Mouse (Mus musculus): ENCODE results near the gene Ssc5d.

The Ssc5d gene

GRCm38 (mm10) chr7:4948386-4948785 lies 22.8 kb downstream of the Ssc5d start:
- peak; percentile 33 to 49 for DNase-seq (ENCODE audit: low spot score in 2 of 2)

- no peak for DNase-seq (ENCODE audit: low spot score in 2 of 2)
Measured at GRCm38 (mm10) chr7:4950561-4951342, 25.2 kb downstream of the Ssc5d start.

GRCm38 (mm10) chr7:4953815-4954445 lies 28.3 kb downstream of the Ssc5d start:
- no peak for DNase-seq (ENCODE audit: low spot score in 2 of 2)

- DNase-seq (ENCODE audit: low spot score in 2 of 2) = no peak
Measured at GRCm38 (mm10) chr7:4957361-4957760, 31.8 kb downstream of the Ssc5d start.

- DNase-seq (ENCODE audit: low spot score in 2 of 2) = no peak
Measured at GRCm38 (mm10) chr7:4963527-4963926, 37.9 kb downstream of the Ssc5d start.

- DNase-seq (ENCODE audit: low spot score in 2 of 2) = peak; percentile 78 to 85
Measured at GRCm38 (mm10) chr7:4964272-4964671, 38.7 kb downstream of the Ssc5d start, which contains the start of gene Sbk2. TSS of gene Sbk2 (minus strand) at chr7:4964406.

- DNase-seq (ENCODE audit: low spot score in 2 of 2) = no peak
Measured at GRCm38 (mm10) chr7:4964988-4965387, 39.4 kb downstream of the Ssc5d start.

GRCm38 (mm10) chr7:4971068-4971467 lies 45.5 kb downstream of the Ssc5d start, which contains the start of gene Sbk3:
TSS of gene Sbk3 (minus strand) at chr7:4971168.
- no peak for DNase-seq (ENCODE audit: low spot score in 2 of 2)

GRCm38 (mm10) chr7:4971710-4972109 lies 46.1 kb downstream of the Ssc5d start:
- DNase-seq (ENCODE audit: low spot score in 2 of 2) = no peak

GRCm38 (mm10) chr7:4972321-4973047 lies 46.9 kb downstream of the Ssc5d start:
- no peak for DNase-seq (ENCODE audit: low spot score in 2 of 2)

GRCm38 (mm10) chr7:4975455-4975854 lies 49.9 kb downstream of the Ssc5d start:
- DNase-seq (ENCODE audit: low spot score in 2 of 2) = no peak

GRCm38 (mm10) chr7:4976832-4977231 lies 51.2 kb downstream of the Ssc5d start:
- no peak for DNase-seq (ENCODE audit: low spot score in 2 of 2)

GRCm38 (mm10) chr7:4988250-4988649 lies 62.7 kb downstream of the Ssc5d start:
- DNase-seq (ENCODE audit: low spot score in 2 of 2) = no peak

- DNase-seq (ENCODE audit: low spot score in 2 of 2) = no peak
Measured at GRCm38 (mm10) chr7:4993347-4993998, 67.9 kb downstream of the Ssc5d start.

GRCm38 (mm10) chr7:4993999-4994788 lies 68.6 kb downstream of the Ssc5d start:
- no peak for DNase-seq (ENCODE audit: low spot score in 2 of 2)

Measured in natural killer cell, adult 2 months (primary cell).